Mouse (Mus musculus): Measurements from ENCODE around the gene Emp3.
"Not testable (repeated sequence)": the region's sequence is repeated elsewhere in the genome, so short reads cannot be mapped to it uniquely, and the experiment has no call there.

Emp3 gene

GRCm38 (mm10) chr7:45915011-45915410 lies 6.2 kb downstream of the Emp3 start:
- no peak for DNase-seq

DNA sequence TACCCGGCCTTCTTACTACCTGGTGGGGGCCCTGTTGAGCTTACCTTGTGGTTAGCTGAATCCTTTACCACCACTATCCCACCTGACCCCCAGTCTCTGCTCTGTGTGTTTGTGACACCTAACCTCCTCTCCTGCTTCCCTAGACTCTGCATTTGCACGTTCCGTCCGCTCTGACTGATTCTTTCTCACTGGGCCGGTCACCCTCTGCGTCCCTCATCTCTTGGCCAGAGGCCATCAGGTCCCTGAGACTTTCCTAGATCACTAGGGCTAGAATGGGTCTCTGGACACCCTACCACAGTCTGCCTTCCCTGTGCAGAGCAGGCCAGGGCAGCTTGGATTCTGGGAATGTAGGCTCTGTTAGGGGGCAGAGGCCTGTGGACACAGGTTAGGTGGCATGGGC lies 7.1 kb downstream of the Emp3 start:
- DNase-seq = no peak

DNA sequence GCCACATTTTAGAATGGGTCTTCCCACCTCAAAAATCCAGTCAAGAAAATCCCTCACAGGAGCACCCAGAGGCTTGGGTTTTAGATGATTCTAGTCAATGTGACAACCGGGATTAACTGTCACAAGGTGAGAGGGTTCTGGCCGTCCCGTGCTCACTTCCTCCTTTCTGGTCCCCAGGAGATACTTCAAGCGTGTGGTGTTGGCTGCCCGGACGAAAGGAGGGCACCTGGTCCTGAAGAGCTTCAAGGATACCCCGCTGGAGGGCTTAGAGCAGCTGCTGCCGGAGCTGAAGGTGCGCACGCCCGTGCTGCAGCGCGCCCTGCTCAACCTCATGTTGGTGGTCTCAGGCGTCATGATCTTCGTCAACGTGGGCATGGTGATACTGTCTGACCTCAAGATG lies 12.1 kb downstream of the Emp3 start:
- DNase-seq = no peak

GRCm38 (mm10) chr7:45908384-45908783 lies 12.8 kb downstream of the Emp3 start:
- no peak for DNase-seq

DNA sequence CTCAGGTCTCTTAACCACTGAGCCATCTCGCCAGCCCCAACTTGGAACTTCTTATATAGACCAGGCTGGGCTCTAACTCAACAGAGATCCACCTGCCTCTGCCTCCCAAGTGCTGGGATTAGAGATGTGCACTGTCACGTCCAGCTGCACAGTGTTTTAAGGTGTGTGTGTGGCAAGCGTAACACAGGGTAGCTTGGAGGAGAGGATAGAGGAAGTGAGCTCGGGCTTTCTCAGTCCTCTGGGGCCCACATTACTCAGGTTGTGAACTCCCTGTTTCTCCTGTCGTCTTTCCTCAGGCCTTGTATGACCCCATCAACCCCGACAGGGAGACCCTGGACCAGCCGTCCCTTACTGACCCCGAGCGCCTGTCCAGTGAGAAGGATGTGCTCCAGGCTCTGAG lies 14.6 kb downstream of the Emp3 start:
- no peak for DNase-seq

- peak; percentile 27 for DNase-seq
Observed at GRCm38 (mm10) chr7:45902481-45903002, 18.7 kb downstream of the Emp3 start.

GRCm38 (mm10) chr7:45901562-45901961 lies 19.6 kb downstream of the Emp3 start:
- DNase-seq = peak; percentile 73

- peak; percentile 56 for DNase-seq
Observed at GRCm38 (mm10) chr7:45898125-45898524, 23.1 kb downstream of the Emp3 start.

DNA sequence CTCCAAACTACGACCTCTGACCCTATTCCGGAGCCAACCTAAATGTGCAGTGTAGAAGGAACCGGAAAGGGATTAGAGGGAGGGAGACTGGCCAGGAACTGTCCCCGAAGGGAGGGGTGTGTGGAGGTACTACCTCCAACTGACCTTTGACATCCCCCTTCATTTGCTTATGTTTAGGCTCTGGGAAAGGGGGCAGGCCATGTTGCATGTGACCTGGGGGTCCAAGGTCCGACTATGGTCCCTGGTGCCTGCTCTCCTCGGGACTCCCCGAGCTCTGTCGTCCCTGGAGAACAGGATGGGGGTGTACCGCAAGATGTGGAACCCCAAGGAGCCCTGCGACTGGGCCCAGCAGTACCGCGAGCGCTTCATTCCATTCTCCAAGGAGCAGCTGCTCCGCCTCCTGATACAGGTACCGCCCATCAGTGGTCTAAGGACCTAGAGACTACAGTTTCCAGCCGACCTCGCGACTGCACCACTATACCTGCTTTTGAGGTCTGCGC lies 23.9 kb downstream of the Emp3 start:
- DNase-seq = no peak

- DNase-seq = peak; percentile 99
Observed at GRCm38 (mm10) chr7:45896517-45897257, 24.5 kb downstream of the Emp3 start, which contains the start of the genes Syngr4 and Tmem143. TSS of gene Syngr4 (minus strand) at chr7:45896714. TSS of gene Tmem143 (plus strand) at chr7:45896941.

DNA sequence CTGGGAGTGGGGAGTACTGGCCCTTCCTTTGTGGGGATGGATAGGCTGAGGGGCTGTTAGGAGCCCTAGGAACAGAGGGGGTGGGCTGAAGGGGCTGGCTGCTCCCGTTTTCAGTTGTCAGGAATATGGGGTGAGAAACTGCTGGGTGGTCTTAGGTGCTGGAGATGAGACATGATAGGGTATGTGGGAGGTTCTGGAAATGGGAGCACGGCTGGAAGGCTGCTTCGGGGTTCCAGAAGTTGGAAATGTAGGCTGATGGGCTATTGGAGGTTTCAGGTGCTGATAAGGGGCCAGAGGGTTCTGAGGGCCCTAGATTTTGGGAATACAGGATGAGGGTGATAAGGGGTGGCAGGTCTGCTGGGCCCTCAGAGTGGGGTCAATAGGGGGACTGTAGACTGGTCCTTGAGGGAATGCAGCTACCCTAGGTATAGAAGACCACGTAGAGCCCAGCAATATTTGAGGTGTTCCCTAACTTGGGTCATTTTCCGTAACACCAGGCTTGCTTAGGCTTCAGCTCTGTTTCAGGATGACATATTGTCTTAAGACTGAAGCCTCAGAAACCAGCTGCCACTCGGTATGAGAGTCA lies 25.2 kb downstream of the Emp3 start:
- no peak for DNase-seq

- no peak for DNase-seq
Observed at GRCm38 (mm10) chr7:45892651-45893050, 28.6 kb downstream of the Emp3 start.

- no peak for DNase-seq
Observed at GRCm38 (mm10) chr7:45887246-45887645, 34.0 kb downstream of the Emp3 start.

DNA sequence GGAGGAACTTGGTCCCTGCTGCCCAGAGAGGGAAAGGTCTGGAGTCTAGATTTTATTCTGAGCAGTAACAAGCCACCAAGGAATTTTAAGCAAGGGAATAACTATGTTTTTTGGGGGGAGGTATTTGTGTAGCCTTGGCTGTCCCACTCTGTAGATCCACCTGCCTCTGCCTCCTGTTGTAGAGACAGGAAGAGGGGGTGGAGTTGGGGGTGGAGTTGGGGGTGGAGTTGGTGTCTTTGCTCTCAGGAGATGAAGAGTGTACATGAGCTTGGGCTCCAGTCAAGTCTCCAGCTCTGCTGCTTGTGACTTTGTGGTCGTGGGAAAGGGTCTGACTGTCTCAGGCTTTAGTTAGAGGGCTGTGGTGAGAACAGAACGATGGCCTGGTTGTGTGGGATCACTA lies 40.2 kb downstream of the Emp3 start:
- no peak for DNase-seq

DNA sequence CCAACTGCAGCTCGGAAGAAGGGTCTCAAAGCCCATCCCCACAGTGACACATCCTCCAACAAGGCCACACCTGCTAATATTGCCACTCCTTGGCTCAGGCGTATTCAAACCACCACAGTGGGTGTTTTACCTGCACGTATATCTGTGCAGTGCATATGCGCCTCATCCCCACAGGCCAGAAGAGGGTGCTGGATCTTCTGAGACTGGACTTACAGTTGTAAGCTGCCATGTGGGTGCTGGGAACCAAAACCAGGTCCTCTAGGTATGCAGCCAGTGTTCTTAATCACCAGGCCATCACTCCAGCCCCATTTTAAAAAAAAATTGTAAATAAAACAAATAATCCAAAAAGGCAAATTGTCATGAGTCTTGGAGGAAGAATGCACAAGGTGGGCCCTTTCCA lies 40.7 kb downstream of the Emp3 start:
- DNase-seq = no peak

DNA sequence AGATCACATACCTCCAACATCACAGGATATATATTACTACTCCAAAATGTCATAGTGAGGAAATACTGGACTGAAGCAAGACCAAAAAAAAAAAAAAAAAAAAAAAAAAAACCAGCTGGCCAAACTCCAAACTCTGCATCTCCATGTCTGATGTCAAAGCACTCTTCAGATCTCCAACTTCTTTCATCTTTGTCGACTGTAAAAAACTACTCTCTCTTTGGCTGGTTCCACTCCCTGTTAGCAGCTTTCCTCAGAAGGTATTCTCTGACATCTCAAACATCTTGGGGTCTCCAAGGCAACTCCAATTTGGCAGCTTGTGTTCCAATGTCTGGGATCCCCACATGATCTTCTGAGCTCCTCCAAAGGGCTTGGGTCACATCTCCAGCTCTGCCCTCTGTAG lies 42.9 kb downstream of the Emp3 start, which contains the start of gene Grin2d:
Grin2d (minus strand) TSS at position 101 of the 400 bp plus-strand sequence.
- DNase-seq = not testable (repeated sequence)

GRCm38 (mm10) chr7:45876895-45877294 lies 44.3 kb downstream of the Emp3 start:
- DNase-seq = no peak

- peak; percentile 64 for DNase-seq
Observed at GRCm38 (mm10) chr7:45873061-45873947, 47.9 kb downstream of the Emp3 start.

GRCm38 (mm10) chr7:45872624-45873023 lies 48.6 kb downstream of the Emp3 start, which contains the start of gene Kdelr1:
TSS of gene Kdelr1 (plus strand) at chr7:45872772.
- peak; percentile 92 for DNase-seq

GRCm38 (mm10) chr7:45870282-45871058 lies 50.7 kb downstream of the Emp3 start:
- peak; percentile 29 for DNase-seq

GRCm38 (mm10) chr7:45869787-45870186 lies 51.4 kb downstream of the Emp3 start:
- no peak for DNase-seq

- peak; percentile 30 for DNase-seq
Observed at GRCm38 (mm10) chr7:45869107-45869670, 52.0 kb downstream of the Emp3 start.

Data from retina, postnatal 1 day (tissue).